23 mouse cellular contexts compared by ENCODE assay signal in genomic region chr2:34252286-34252685, GRCm38 (mm10).
DNase-seq lines count a peak whose midpoint lies in the region; ATAC-seq and TF ChIP-seq lines count a peak whose summit lies in the region.
"Had no signal": no experiment of that assay in that cellular context is flagged by ENCODE, and none has a peak within 500 bp of the region (broad histone marks: within the 10 kb centered on the region; RNA-seq: fewer than 3 reads in every experiment).

No protein-coding gene starts in this region.

- no peaks in the 10 kb centered on the region for H3K9me3 ChIP-seq in hindbrain, embryonic 15.5 days
- no peaks in the 10 kb centered on the region for H3K9me3 ChIP-seq in hindbrain, postnatal 0 days (ENCODE audit: low read length)
- H3K9me3 ChIP-seq in lung, postnatal 0 days (ENCODE audit: low read length) = no peaks in the 10 kb centered on the region
- H3K9me3 ChIP-seq in limb, embryonic 10.5 days (replicated peaks) = no peaks in the 10 kb centered on the region
- H3K9me3 ChIP-seq in kidney, embryonic 14.5 days (ENCODE audit: control insufficient read depth, low read length) = no peaks in the 10 kb centered on the region
- H3K9me3 ChIP-seq: embryonic facial prominence, embryonic 13.5 days; forebrain, embryonic 13.5 days; neural tube, embryonic 15.5 days; stomach, embryonic 15.5 days had no signal

- H3K4me2 ChIP-seq in hindbrain, embryonic 15.5 days = no peak overlapping the region
- H3K4me2 ChIP-seq in hindbrain, postnatal 0 days (ENCODE audit: low read depth, low read length) = no peak overlapping the region
- no peak overlapping the region for H3K4me2 ChIP-seq in lung, postnatal 0 days (replicated peaks; ENCODE audit: low read depth, low read length)
- no peak overlapping the region for H3K4me2 ChIP-seq in kidney, embryonic 14.5 days (replicated peaks; ENCODE audit: low read depth, low read length)
- H3K4me2 ChIP-seq: embryonic facial prominence, embryonic 13.5 days; forebrain, embryonic 13.5 days; neural tube, embryonic 15.5 days; stomach, embryonic 15.5 days had no signal

- no peak for DNase-seq in hindbrain, postnatal 0 days (ENCODE audit: low spot score)
- DNase-seq in lung, postnatal 0 days (ENCODE audit: low spot score) = peak; percentile 68
- no peak for DNase-seq in lung, postnatal 14 days
- peak; percentile 42 for DNase-seq in embryo, embryonic 10.5 days (ENCODE audit: low spot score)
- no peak for DNase-seq in limb, embryonic 10.5 days (ENCODE audit: low spot score)
- DNase-seq: adrenal gland, postnatal 10 days; cerebellum, adult 8-10 months; cerebellum, postnatal 36 days; kidney, adult 9 months; kidney, postnatal 4 days; right cerebral cortex, adult 18-20 months; thymus, adult 18-20 months; thymus, postnatal 36 days had no signal

- no peak for ATAC-seq in hindbrain, embryonic 15.5 days (ENCODE audit: low FRiP score, low read depth)
- ATAC-seq in hindbrain, postnatal 0 days = no peak
- peak; percentile 53; the same call in 1 of the 2 replicates for ATAC-seq in lung, postnatal 0 days
- ATAC-seq in kidney, embryonic 14.5 days (ENCODE audit: low FRiP score, low TSS enrichment) = no peak
- ATAC-seq: activated CD4-positive, CD25-positive, alpha-beta regulatory T cell, adult 4 months; forebrain, embryonic 13.5 days; intestine, embryonic 16.5 days had no signal

- no peak for TF ChIP-seq CTCF in hindbrain, postnatal 0 days (IDR thresholded peaks at IDR 0.05; ENCODE audit: low read depth)
- TF ChIP-seq CTCF in lung, postnatal 0 days (IDR thresholded peaks at IDR 0.05) = no peak

- H3K36me3 ChIP-seq in hindbrain, embryonic 15.5 days = no peaks in the 10 kb centered on the region
- H3K36me3 ChIP-seq in hindbrain, postnatal 0 days (ENCODE audit: insufficient read depth, low read length) = no peaks in the 10 kb centered on the region
- H3K36me3 ChIP-seq in lung, postnatal 0 days (ENCODE audit: insufficient read depth, low read length) = no peaks in the 10 kb centered on the region
- no peaks in the 10 kb centered on the region for H3K36me3 ChIP-seq in limb, embryonic 10.5 days
- no peaks in the 10 kb centered on the region for H3K36me3 ChIP-seq in kidney, embryonic 14.5 days (ENCODE audit: control insufficient read depth, insufficient read depth, low read length)
- H3K36me3 ChIP-seq: embryonic facial prominence, embryonic 13.5 days; neural tube, embryonic 15.5 days; stomach, embryonic 15.5 days had no signal

- no peaks in the 10 kb centered on the region for H3K27me3 ChIP-seq in hindbrain, embryonic 15.5 days
- H3K27me3 ChIP-seq in hindbrain, postnatal 0 days (ENCODE audit: insufficient read depth, low read length) = no peaks in the 10 kb centered on the region
- H3K27me3 ChIP-seq in lung, postnatal 0 days (replicated peaks; ENCODE audit: insufficient read depth, low read length) = no peaks in the 10 kb centered on the region
- no peaks in the 10 kb centered on the region for H3K27me3 ChIP-seq in limb, embryonic 10.5 days (ENCODE audit: low read depth, poor library complexity, severe bottlenecking)
- H3K27me3 ChIP-seq in kidney, embryonic 14.5 days (ENCODE audit: control insufficient read depth, insufficient read depth, low read length) = no peaks in the 10 kb centered on the region
- H3K27me3 ChIP-seq: embryonic facial prominence, embryonic 13.5 days; neural tube, embryonic 15.5 days; stomach, embryonic 15.5 days had no signal

- TF ChIP-seq EP300 in lung, postnatal 0 days (IDR thresholded peaks at IDR 0.05) = no peak

- no peak overlapping the region for H3K4me3 ChIP-seq in hindbrain, embryonic 15.5 days
- no peak overlapping the region for H3K4me3 ChIP-seq in hindbrain, postnatal 0 days (ENCODE audit: low read length)
- no peak overlapping the region for H3K4me3 ChIP-seq in lung, postnatal 0 days (ENCODE audit: low read depth, low read length)
- no peak overlapping the region for H3K4me3 ChIP-seq in limb, embryonic 10.5 days
- no peak overlapping the region for H3K4me3 ChIP-seq in kidney, embryonic 14.5 days (ENCODE audit: low read length)
- H3K4me3 ChIP-seq: embryonic facial prominence, embryonic 13.5 days; forebrain, embryonic 13.5 days; neural tube, embryonic 15.5 days; stomach, embryonic 15.5 days had no signal

- H3K27ac ChIP-seq in hindbrain, embryonic 15.5 days (replicated peaks) = peak overlapping the region; percentile 45; the same call in 1 of the 2 replicates
- H3K27ac ChIP-seq in hindbrain, postnatal 0 days = no peak overlapping the region
- no peak overlapping the region for H3K27ac ChIP-seq in lung, postnatal 0 days (ENCODE audit: low read length)
- peak overlapping the region; percentile 16; the same call in 1 of the 2 replicates for H3K27ac ChIP-seq in limb, embryonic 10.5 days
- H3K27ac ChIP-seq in kidney, embryonic 14.5 days (ENCODE audit: low read depth, low read length) = no peak overlapping the region
- H3K27ac ChIP-seq: liver, embryonic 14.5 days; macrophage; stomach, embryonic 15.5 days had no signal

- no peak overlapping the region for H3K9ac ChIP-seq in hindbrain, embryonic 15.5 days
- no peak overlapping the region for H3K9ac ChIP-seq in hindbrain, postnatal 0 days (replicated peaks; ENCODE audit: low read length)
- no peak overlapping the region for H3K9ac ChIP-seq in lung, postnatal 0 days (replicated peaks; ENCODE audit: low read depth)
- H3K9ac ChIP-seq in kidney, embryonic 14.5 days (ENCODE audit: low read depth, low read length) = no peak overlapping the region
- H3K9ac ChIP-seq: embryonic facial prominence, embryonic 13.5 days; forebrain, embryonic 13.5 days; liver, embryonic 14.5 days; neural tube, embryonic 15.5 days; stomach, embryonic 15.5 days had no signal

- 50% methylated on average over 3 of the region's 3 CpGs for WGBS in hindbrain, embryonic 15.5 days
- 60% methylated on average over 3 of the region's 3 CpGs for WGBS in hindbrain, postnatal 0 days
- WGBS in lung, postnatal 0 days = 38% methylated on average over 3 of the region's 3 CpGs
- WGBS in limb, embryonic 10.5 days = 52% methylated on average over 3 of the region's 3 CpGs
- WGBS in kidney, embryonic 14.5 days = 53% methylated on average over 3 of the region's 3 CpGs

- H3K4me1 ChIP-seq in hindbrain, embryonic 15.5 days (replicated peaks) = peaks cover 38% of the 10 kb centered on the region
- peaks cover 14% of the 10 kb centered on the region; the same call in 1 of the 2 replicates for H3K4me1 ChIP-seq in hindbrain, postnatal 0 days (ENCODE audit: insufficient read depth, low read length)
- peaks cover 10% of the 10 kb centered on the region; the same call in 1 of the 2 replicates for H3K4me1 ChIP-seq in lung, postnatal 0 days (ENCODE audit: insufficient read depth, low read depth, low read length)
- H3K4me1 ChIP-seq in limb, embryonic 10.5 days = peaks cover 63% of the 10 kb centered on the region
- peaks cover 16% of the 10 kb centered on the region for H3K4me1 ChIP-seq in kidney, embryonic 14.5 days (ENCODE audit: control insufficient read depth, insufficient read depth, low read length)

Comparison
In these comparisons a context has a peak if more than half of its experiments do, and no peak if none do; other contexts are left out.
1. H3K27ac ChIP-seq: peak in hindbrain, embryonic 15.5 days (single experiment) and limb, embryonic 10.5 days (single experiment); none in hindbrain, postnatal 0 days (single experiment), lung, postnatal 0 days (single experiment) and kidney, embryonic 14.5 days (single experiment).
2. DNase-seq: peak in lung, postnatal 0 days (single experiment) and embryo, embryonic 10.5 days (single experiment); none in hindbrain, postnatal 0 days (single experiment), lung, postnatal 14 days (single experiment) and limb, embryonic 10.5 days (single experiment).